Mouse (Mus musculus) brain, embryonic 18.5 days (tissue): ENCODE measurements around the gene 1700088E04Rik.

Source experiments
- DNase-seq: peaks from one replicate; pipeline ENCODE4 v3.0.0-alpha.2; 2012; ENCODE audit warnings: low read depth, low spot score

The 1700088E04Rik gene

GRCm38 (mm10) chr15:79131442-79131841 lies 9.6 kb downstream of the 1700088E04Rik start:
- DNase-seq = no peak

- DNase-seq = no peak
Measured at GRCm38 (mm10) chr15:79130782-79131181, 10.3 kb downstream of the 1700088E04Rik start.

GRCm38 (mm10) chr15:79129311-79129710 lies 11.7 kb downstream of the 1700088E04Rik start:
- DNase-seq = no peak

- DNase-seq = no peak
Measured at GRCm38 (mm10) chr15:79128208-79128607, 12.8 kb downstream of the 1700088E04Rik start.

- DNase-seq = no peak
Measured at GRCm38 (mm10) chr15:79127101-79127500, 14.0 kb downstream of the 1700088E04Rik start.

GRCm38 (mm10) chr15:79126217-79126932 lies 14.7 kb downstream of the 1700088E04Rik start:
- DNase-seq = no peak

GRCm38 (mm10) chr15:79124331-79124875 lies 16.6 kb downstream of the 1700088E04Rik start:
- no peak for DNase-seq

GRCm38 (mm10) chr15:79123751-79124150 lies 17.3 kb downstream of the 1700088E04Rik start:
- no peak for DNase-seq

GRCm38 (mm10) chr15:79122546-79122945 lies 18.5 kb downstream of the 1700088E04Rik start:
- no peak for DNase-seq

- DNase-seq = no peak
Measured at GRCm38 (mm10) chr15:79122119-79122518, 18.9 kb downstream of the 1700088E04Rik start.

GRCm38 (mm10) chr15:79119491-79119890 lies 21.6 kb downstream of the 1700088E04Rik start:
- DNase-seq = no peak

GRCm38 (mm10) chr15:79115276-79115675 lies 25.8 kb downstream of the 1700088E04Rik start:
- DNase-seq = no peak

- no peak for DNase-seq
Measured at GRCm38 (mm10) chr15:79111774-79112173, 29.3 kb downstream of the 1700088E04Rik start.

- DNase-seq = no peak
Measured at GRCm38 (mm10) chr15:79110528-79110927, 30.5 kb downstream of the 1700088E04Rik start.

- no peak for DNase-seq
Measured at GRCm38 (mm10) chr15:79110031-79110430, 31.0 kb downstream of the 1700088E04Rik start.

GRCm38 (mm10) chr15:79109321-79109934 lies 31.6 kb downstream of the 1700088E04Rik start:
- DNase-seq = no peak

- no peak for DNase-seq
Measured at GRCm38 (mm10) chr15:79108421-79109320, 32.4 kb downstream of the 1700088E04Rik start, which contains the start of gene Micall1. Gene Micall1 (plus strand): TSS chr15:79108898.

GRCm38 (mm10) chr15:79107966-79108365 lies 33.1 kb downstream of the 1700088E04Rik start:
- DNase-seq = no peak

GRCm38 (mm10) chr15:79105804-79106203 lies 35.2 kb downstream of the 1700088E04Rik start:
- DNase-seq = no peak

GRCm38 (mm10) chr15:79103264-79103663 lies 37.8 kb downstream of the 1700088E04Rik start:
- DNase-seq = no peak

- DNase-seq = no peak
Measured at GRCm38 (mm10) chr15:79101531-79101930, 39.5 kb downstream of the 1700088E04Rik start.

- DNase-seq = no peak
Measured at GRCm38 (mm10) chr15:79100391-79100790, 40.7 kb downstream of the 1700088E04Rik start.
